Mouse (Mus musculus) right cerebral cortex, postnatal 25 days (tissue): ENCODE measurements around the gene Jam2.

Source experiments
- DNase-seq: peaks from one replicate; pipeline ENCODE4 v3.0.0; 2022

Jam2 gene

DNA sequence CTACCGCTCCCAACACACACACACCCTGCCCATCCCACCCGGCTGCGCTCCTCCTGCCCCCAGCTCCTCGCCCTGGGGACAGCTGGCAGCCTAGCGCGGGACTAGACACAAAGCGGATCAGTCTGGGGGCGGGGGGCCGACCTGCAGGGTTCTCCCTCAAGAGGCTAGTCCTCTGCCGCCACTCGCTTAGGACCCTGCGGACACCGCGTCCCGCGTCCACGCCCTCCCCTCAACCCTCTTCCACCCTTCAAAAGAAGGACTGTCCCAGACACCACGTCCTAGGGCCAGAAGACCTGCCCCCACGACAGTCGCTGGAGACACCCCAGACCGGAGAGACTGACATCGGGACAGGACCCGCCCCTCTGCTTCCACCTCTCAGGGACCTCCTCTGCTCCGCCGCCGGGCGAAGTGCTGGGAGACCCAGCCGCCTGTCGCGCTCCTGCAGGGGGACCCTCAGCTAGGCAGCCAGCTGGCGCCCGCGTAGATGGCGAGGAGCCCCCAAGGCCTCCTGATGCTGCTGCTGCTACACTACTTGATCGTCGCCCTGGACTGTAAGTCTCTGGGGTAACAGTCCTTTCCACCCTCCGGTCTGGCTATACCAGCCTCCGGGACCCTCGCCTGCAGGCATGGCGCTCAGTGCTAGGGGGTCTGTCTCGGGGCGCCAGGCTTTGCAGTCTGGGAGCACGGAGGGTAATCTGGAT lies at the start of gene Jam2:
Gene Jam2, plus strand, starts transcription at position 121 of the 701 bp plus-strand sequence.
- peak; percentile 54 for DNase-seq

DNA sequence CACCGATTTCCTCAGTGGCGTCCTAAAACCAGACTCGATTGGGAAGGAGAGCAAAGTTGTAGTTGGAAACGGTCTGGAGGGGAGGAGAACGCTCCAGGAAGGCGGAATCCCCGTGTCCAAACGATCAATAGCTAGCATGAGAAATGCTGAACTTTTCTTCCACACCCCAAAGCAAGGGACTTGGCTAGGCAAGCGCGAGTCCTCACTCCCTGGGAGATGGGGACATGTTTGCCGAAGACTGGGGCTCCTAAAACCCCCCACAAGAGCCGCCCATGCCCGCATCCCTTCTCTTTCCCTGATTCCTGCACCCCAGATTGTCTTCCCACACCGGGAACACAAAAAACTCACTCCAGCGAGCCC lies 39.1 kb upstream of the Jam2 start:
- no peak for DNase-seq

DNA sequence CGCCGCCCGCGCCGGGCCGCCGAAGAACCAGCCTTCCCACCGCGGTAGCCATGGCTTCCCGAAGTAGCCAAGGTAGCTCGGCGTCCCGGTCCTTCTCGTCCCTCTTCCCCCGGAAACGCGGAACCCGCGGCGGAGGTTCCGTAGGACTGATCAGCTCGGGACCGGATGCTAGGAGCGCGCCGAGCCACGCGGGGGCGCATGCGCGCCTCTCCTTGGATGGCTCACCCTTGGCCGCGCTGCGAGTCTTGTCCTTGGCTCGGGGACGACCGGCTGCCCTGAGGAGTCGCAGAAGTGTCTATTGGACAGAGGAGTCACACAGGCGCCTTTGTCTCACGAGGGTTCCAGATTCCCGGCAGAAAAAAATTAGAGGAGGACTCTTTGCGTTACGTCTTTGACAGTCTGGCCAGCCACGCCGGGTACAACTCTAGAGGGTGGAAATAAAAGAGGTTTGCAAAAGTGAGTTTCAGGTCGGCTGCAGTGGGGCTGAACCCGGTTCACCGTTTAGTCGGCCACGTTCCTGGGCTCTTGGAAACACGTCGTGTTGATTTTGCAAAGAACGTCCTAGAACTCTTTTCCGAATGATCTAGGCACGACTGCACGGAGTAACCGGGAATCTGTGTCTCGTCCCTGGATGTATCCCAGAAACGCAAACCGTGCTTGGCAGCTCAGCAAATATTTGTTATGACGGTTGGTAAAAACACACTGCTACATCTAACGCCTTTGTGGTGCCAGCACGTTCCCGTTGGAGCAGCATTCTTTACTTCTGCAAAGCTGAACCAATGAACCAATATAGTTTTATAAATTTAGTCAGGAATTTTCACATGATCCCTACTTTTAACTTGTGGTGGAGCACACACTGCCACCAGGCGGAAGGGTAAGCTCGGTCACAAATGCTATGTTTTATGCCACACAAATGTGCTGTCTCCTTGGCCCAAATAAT lies 38.5 kb upstream of the Jam2 start, which contains the start of gene Mrpl39:
Gene Mrpl39, minus strand, starts transcription at position 577 of the 940 bp plus-strand sequence.
- peak; percentile 94 for DNase-seq

- no peak for DNase-seq
These were observed 36.6 kb upstream of the Jam2 start for GRCm38 (mm10) chr16:84737358-84737757.

DNA sequence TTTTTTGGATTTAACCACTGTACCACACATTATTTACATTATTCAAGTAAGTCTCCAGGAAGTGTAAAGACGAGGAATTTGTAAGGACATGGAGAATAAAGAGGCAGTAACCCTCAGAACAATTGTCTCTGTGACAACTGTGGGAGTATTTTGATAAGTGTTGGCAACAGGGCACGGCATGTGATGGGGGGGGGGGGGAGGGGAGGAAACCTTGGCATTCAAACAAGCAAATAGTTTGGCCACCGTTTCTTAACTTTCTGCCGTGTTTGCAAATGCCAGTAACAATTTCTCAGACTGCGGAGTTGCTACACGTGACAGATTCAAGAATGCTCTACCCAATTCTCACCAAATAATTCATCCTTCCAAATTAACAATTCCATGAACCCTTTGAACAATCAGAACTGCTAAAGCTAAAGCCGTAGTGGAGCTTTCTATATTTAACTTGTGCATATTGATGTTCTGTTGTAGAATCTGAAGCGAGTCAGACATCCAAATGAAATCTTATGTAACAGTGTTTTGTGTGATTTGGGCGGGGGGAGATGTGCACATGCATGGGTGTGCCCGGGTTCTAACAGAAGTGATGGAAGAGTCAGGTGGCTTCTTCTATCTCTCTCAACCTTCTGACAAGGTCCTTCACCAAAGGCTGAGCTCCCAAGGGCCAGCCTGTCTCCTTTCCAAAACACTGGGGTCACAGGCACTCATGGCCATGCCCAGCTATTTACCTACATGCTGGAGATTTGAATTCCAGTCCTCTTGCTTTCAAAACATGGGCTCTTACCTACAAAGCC lies 29.0 kb upstream of the Jam2 start:
- no peak for DNase-seq

- DNase-seq: no peak
These were observed 28.1 kb upstream of the Jam2 start for GRCm38 (mm10) chr16:84745721-84746306.

DNA sequence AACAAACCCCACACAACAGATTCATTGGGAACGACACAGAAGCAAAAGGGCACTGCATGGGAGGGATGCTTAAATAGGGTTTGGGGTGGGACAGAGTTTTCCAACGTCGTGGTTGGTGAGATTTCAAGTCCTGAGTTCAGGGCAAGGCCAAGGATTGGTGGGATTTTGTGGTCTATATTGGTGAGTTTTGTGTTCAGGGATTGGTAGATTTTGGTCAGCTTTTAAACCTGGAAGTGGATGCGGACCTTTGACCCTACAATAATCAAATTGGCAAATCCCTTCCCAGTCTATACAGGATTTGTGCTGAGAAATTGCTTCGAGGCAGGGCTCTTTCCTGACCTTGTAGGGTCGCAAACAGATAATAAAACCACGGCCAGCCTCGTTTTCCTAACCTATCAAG lies 6.0 kb upstream of the Jam2 start:
- no peak for DNase-seq

GRCm38 (mm10) chr16:84769182-84769581 lies 4.7 kb upstream of the Jam2 start:
- no peak for DNase-seq

DNA sequence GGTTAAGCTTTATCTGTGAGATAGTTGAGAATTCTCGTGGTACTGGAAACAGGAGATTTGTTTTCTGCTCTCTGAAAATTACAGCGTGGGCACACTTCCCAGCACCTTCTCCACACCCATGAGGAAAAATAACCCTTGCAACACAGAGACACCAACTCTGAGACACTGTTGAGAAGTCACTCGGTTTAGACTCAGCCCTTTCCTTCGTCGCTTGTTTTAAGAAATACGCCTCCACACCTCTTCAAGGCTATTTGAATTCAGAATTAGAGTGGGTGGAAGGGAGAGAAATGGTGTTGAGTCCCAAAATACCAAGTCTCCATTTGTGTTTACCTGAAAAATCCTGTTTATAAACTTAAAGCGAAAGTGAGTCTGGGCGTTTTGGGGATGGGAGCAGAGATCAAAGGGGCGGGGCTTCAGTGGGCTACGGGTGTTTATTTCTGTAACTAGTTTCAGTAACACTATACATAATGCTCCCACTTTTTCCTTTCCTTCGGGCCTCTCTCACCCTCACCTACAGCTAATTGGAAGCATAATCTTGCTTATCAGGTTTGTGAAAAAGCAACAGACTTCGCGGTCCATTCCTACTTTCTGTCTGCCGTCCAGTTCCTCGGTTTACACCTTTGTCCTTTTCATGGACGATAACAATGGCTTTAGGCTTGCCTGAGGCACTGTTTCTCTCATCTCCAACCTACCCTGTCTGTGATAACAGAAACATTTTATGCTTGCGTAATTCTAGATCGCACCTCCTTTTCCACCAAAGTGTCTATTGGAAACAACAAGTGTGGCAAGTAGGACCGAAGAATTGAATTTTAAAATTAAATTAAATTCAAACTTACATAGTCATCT lies 4.1 kb upstream of the Jam2 start:
- no peak for DNase-seq

GRCm38 (mm10) chr16:84770891-84771290 lies 3.0 kb upstream of the Jam2 start:
- DNase-seq: no peak

GRCm38 (mm10) chr16:84771461-84771860 lies 2.5 kb upstream of the Jam2 start:
- DNase-seq: no peak

- DNase-seq: no peak
These were observed 1.2 kb upstream of the Jam2 start for GRCm38 (mm10) chr16:84772496-84773267.

DNA sequence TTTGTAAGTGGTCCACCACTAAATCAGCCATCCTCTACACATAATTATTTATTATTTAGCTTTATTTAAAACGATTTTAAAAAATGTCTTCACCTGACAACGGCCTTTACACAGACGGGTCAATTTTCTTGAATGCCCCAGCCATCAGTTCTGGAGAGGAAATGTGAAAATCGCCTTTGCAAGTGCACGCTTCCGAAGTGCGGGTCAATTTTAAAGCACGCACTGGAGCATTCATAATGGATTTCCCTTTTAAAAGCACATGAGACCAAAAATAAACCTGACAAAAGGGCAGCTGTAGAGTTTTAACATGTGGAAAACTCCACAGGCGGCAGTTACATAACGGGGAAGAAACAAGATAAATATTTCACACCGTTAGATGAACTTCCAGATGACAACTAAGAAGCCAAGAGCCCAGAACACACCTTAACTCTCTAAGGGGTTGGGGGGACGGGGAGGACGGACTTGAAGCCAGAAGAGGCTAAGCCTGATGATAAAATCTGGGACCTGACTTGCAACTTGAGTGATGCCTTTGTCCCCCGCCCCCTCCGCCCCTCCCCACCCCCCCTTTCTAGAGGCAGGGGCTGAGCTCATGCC lies 558 bp upstream of the Jam2 start:
- DNase-seq: no peak

DNA sequence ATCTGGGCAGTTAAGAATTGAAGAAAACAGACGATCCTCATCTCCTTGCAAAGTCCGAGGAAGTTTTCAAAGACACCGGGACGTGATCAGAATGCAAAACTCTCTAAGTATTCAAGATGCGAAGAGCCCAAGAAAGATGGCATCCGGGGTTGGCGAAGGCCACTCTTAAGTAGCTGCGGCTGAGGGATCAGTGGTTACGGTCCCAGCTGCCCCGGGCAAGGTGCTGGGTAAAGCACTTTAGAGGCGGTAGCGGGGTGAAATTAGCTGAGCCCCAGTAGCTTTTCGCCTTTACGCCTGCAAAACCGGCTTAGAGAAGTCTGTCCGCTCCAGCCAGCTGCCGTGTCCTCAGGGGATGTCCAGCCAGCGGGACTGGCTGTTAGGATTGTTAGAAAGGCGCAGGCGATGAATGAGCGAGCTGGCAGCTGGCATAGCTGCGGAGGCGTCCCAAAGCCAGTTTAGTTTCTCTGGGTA lies 873 bp downstream of the Jam2 start:
- peak; percentile 69 for DNase-seq

GRCm38 (mm10) chr16:84775356-84775755 lies 1.4 kb downstream of the Jam2 start:
- no peak for DNase-seq

DNA sequence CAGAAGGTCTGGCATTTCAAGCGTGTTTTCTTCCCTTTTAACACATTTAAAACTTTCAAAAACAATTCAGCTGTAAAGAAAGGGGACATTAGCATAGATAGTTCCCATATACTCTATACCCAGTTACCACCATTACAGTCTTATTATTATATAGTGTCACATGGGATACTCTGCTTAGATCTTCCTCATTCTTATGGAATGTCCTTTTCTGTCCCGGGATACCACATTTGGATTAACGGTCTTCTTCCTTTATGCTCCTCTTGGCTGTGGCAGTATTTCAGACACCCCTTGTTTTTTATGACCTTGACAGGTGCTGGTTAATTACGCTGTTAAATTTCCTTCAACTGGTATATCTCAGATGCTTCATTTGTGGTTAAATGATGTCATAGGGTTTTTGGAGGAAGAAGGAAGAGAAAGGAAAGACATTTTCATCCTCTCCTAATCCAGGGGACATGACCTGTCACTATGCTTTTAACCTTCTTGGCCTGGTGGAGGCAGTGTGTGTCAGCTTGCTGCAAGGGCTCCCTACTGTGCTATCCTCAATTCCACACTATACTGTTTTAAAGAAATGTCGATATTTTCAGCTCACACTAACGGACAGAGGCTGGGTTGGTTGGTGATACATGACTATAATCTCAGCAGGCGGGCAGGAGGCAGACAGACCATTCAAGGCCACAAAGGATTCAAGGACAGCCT lies 2.3 kb downstream of the Jam2 start:
- DNase-seq: no peak

GRCm38 (mm10) chr16:84778431-84778830 lies 4.5 kb downstream of the Jam2 start:
- no peak for DNase-seq

- DNase-seq: no peak
These were observed 5.1 kb downstream of the Jam2 start for GRCm38 (mm10) chr16:84778861-84779630.

DNA sequence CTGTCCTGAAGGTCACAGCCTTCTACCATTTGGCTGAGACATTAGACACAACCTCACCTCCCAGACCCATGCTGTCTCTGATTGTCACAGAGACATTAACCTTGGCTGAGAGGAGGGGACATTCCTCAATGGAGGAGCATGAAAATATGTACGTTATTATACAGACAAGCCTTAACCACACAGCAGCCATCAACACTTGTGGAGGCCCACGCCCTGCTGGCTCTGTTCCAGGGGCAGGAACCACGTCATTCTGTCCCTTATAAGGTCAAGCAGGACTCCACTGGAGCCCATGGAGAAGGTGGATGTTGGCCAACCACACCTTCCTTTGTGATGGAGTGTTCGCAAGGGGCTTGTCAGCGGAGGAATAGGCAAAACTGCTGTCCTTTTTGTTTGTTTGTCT lies 5.8 kb downstream of the Jam2 start:
- DNase-seq: no peak
